Mouse (Mus musculus) heart, adult 2 months (tissue): ENCODE measurements around the gene Gm11937. TPM values are rescaled to one million over a fixed set of nuclear protein-coding genes. Genes with fewer than 3 reads are reported as not detected.
A peak's percentile ranks its signal among the peaks of the same experiment; 100 is the strongest.

Experiments used
- DNase-seq, 2 experiments: peaks; one replicate each; pipeline ENCODE4 v3.0.0; 2021
- H3K27ac ChIP-seq: fragments of 200-600 bp; 2 replicates; pipeline ENCODE4 v1.8.1; 2022
- H3K27me3 ChIP-seq: fragments of 200-500 bp; 2 replicates; pipeline ENCODE4 v1.6.1; 2012; ENCODE audit warnings: mild to moderate bottlenecking, low read length, inconsistent platforms, mixed read lengths; ENCODE audit not compliant: control insufficient read depth, insufficient read depth
- H3K36me3 ChIP-seq: fragments of 200-500 bp; 2 replicates; pipeline ENCODE4 v1.6.1; 2012; ENCODE audit warnings: low read length, inconsistent platforms; ENCODE audit not compliant: control insufficient read depth, insufficient read depth
- H3K4me1 ChIP-seq: fragments of 200-500 bp; 2 replicates; pipeline ENCODE4 v1.6.1; 2011; ENCODE audit warnings: low read length; ENCODE audit not compliant: control insufficient read depth, insufficient read depth
- H3K4me3 ChIP-seq: fragments of 200-600 bp; 2 replicates; pipeline ENCODE4 v1.8.1; 2022
- H3K79me2 ChIP-seq: fragments of 200-500 bp; replicated peaks from 2 replicates; pipeline ENCODE4 v1.6.1; 2012; ENCODE audit warnings: mild to moderate bottlenecking, inconsistent platforms, low read length, moderate library complexity, mixed read lengths; ENCODE audit not compliant: control insufficient read depth, insufficient read depth
- H3K9ac ChIP-seq: fragments of 200-500 bp; 2 replicates; pipeline ENCODE4 v1.6.1; 2012; ENCODE audit warnings: low read depth, mild to moderate bottlenecking, control low read depth, inconsistent platforms, low read length, mixed read lengths
- CTCF ChIP-seq: fragments of 200-600 bp; IDR thresholded peaks from 2 replicates; pipeline ENCODE4 v1.8.1; 2022; ENCODE audit warnings: antibody characterized with exemption, mild to moderate bottlenecking, moderate library complexity
- EP300 ChIP-seq: fragments of 200-500 bp; IDR thresholded peaks from 2 replicates; pipeline ENCODE4 v1.6.1; 2011; ENCODE audit warnings: low read depth, low read length, control low read depth; ENCODE audit not compliant: insufficient read depth
- POLR2A ChIP-seq: fragments of 200-500 bp; IDR thresholded peaks from 2 replicates; pipeline ENCODE4 v1.6.1; 2011; ENCODE audit warnings: mild to moderate bottlenecking, low read depth, low read length, control low read depth; ENCODE audit not compliant: insufficient read depth
- WGBS: fragments of 180-500 bp; shearing (Covaris S2); methylation state at CpG from one replicate; pipeline ENCODE4 v1.1.7; 2018; 5-methylcytosine and 5-hydroxymethylcytosine counted together
- intact Hi-C: fragments of 180-260 bp; cut with DNase I; formaldehyde crosslinking; loops from one replicate; pipeline ENCODE4 v1.15.1; 2025
- polyA plus RNA-seq: library from polyadenylated mRNA; depleted of rRNA; stranded (reverse); fragments of >200 nt; gene quantifications from 2 replicates; pipeline ENCODE4 v1.2.3, GENCODE M21; 2012; rRNA removed
- total RNA-seq, 2 experiments: library from RNA; stranded (reverse); gene quantifications; 2 replicates each; pipeline ENCODE4 v1.2.3; 2021

Gm11937 gene
- total and polyA plus RNA-seq, 3 experiments = not detected

GRCm38 (mm10) chr11:99574106-99574505 is 35.9 kb downstream of the Gm11937 start:
- WGBS = 2% methylated on average over 7 of the region's 7 CpGs
- intact Hi-C loops = loop anchor here (1.0 kb wide), 2 partner anchors 110 to 195 kb away; no protein-coding TSS in a partner anchor
- Histone ChIP-seq H3K9ac (no peak overlapping the region), H3K4me1 (no peaks in the 10 kb centered on the region), H3K27ac (no peak overlapping the region), H3K4me3 (no peak overlapping the region), H3K79me2 (no peaks in the 10 kb centered on the region), H3K36me3 (no peaks in the 10 kb centered on the region), H3K27me3 (no peaks in the 10 kb centered on the region)
- peak; percentile 23 to 55 for DNase-seq
- TF ChIP-seq EP300 = no peak
- TF ChIP-seq CTCF = peak; percentile 92
- no peak for TF ChIP-seq POLR2A

- Histone ChIP-seq H3K36me3 (no peaks in the 10 kb centered on the region), H3K27me3 (no peaks in the 10 kb centered on the region), H3K9ac (no peak overlapping the region), H3K4me3 (no peak overlapping the region), H3K4me1 (no peaks in the 10 kb centered on the region), H3K27ac (no peak overlapping the region), H3K79me2 (no peaks in the 10 kb centered on the region)
- intact Hi-C loops = no loop called here
- 63% methylated on average over 4 of the region's 4 CpGs for WGBS
- DNase-seq = no peak
- TF ChIP-seq POLR2A (no peak), EP300 (no peak), CTCF (no peak)
Measured at GRCm38 (mm10) chr11:99573164-99573563, 36.8 kb downstream of the Gm11937 start.

- Histone ChIP-seq H3K9ac (no peak within 1 kb of the TSS), H3K4me1 (no peaks in the 10 kb centered on the region), H3K4me3 (no peak within 1 kb of the TSS), H3K27ac (no peak within 1 kb of the TSS), H3K27me3 (no peaks in the 10 kb centered on the region), H3K79me2 (no peaks in the 10 kb centered on the region), H3K36me3 (no peaks in the 10 kb centered on the region)
- TF ChIP-seq POLR2A (no peak), CTCF (no peak), EP300 (no peak)
- 90% methylated on average over 7 of the region's 7 CpGs for WGBS
- intact Hi-C loops = no loop called here
- no peak for DNase-seq
Measured at GRCm38 (mm10) chr11:99566530-99566929, 43.5 kb downstream of the Gm11937 start, which contains the start of gene Krtap3-1. Gene Krtap3-1, minus strand, starts transcription at chr11:99566630.

GRCm38 (mm10) chr11:99562580-99562979 is 47.4 kb downstream of the Gm11937 start:
- intact Hi-C loops = no loop called here
- Histone ChIP-seq H3K27me3 (no peaks in the 10 kb centered on the region), H3K79me2 (no peaks in the 10 kb centered on the region), H3K4me3 (no peak overlapping the region), H3K4me1 (no peaks in the 10 kb centered on the region), H3K9ac (no peak overlapping the region), H3K36me3 (no peaks in the 10 kb centered on the region), H3K27ac (no peak overlapping the region)
- no peak for TF ChIP-seq POLR2A
- no peak for TF ChIP-seq EP300
- TF ChIP-seq CTCF = no peak
- 73% methylated on average over 6 of the region's 6 CpGs for WGBS
- DNase-seq = no peak

Other genes starting within 250 kb of the Gm11937 start
Only the 30 nearest of the 37 such genes appear.
- gene Krt12, start 187.9 kb downstream of the Gm11937 start, total RNA-seq = not detected
- not detected in 2 replicates for gene Krt12, start 187.9 kb downstream of the Gm11937 start, polyA plus RNA-seq
- not detected for gene Krt20, start 172.0 kb downstream of the Gm11937 start, total RNA-seq
- gene Krt20, start 172.0 kb downstream of the Gm11937 start, polyA plus RNA-seq = 0.06 TPM in 1 of 2 replicates, not detected in the other
- gene Krt23, start 117.1 kb downstream of the Gm11937 start, total RNA-seq = not detected
- gene Krt23, start 117.1 kb downstream of the Gm11937 start, polyA plus RNA-seq = 0.80 TPM in 1 of 2 replicates, not detected in the other
- not detected for gene Krt39, start 88.9 kb downstream of the Gm11937 start, total RNA-seq
- gene Krt39, start 88.9 kb downstream of the Gm11937 start, polyA plus RNA-seq = not detected in 2 replicates
- gene Krt40, start 67.0 kb downstream of the Gm11937 start, total RNA-seq = not detected
- not detected in 2 replicates for gene Krt40, start 67.0 kb downstream of the Gm11937 start, polyA plus RNA-seq
- gene Krtap3-3, start 59.3 kb downstream of the Gm11937 start, total RNA-seq = not detected
- not detected in 2 replicates for gene Krtap3-3, start 59.3 kb downstream of the Gm11937 start, polyA plus RNA-seq
- not detected for gene Krtap3-2, start 53.3 kb downstream of the Gm11937 start, total RNA-seq
- gene Krtap3-2, start 53.3 kb downstream of the Gm11937 start, polyA plus RNA-seq = not detected in 2 replicates
- not detected for gene Gm11939, start 50.7 kb downstream of the Gm11937 start, total RNA-seq
- gene Gm11939, start 50.7 kb downstream of the Gm11937 start, polyA plus RNA-seq = not detected in 2 replicates
- not detected for gene Krtap3-1, start 43.6 kb downstream of the Gm11937 start, total RNA-seq
- gene Krtap3-1, start 43.6 kb downstream of the Gm11937 start, polyA plus RNA-seq = not detected in 2 replicates
- gene Krtap1-5, start 29.2 kb downstream of the Gm11937 start, total RNA-seq = not detected
- not detected in 2 replicates for gene Krtap1-5, start 29.2 kb downstream of the Gm11937 start, polyA plus RNA-seq
- not detected for gene Krtap1-4, start 26.5 kb downstream of the Gm11937 start, total RNA-seq
- not detected in 2 replicates for gene Krtap1-4, start 26.5 kb downstream of the Gm11937 start, polyA plus RNA-seq
- not detected for gene Krtap1-3, start 18.9 kb downstream of the Gm11937 start, total RNA-seq
- gene Krtap1-3, start 18.9 kb downstream of the Gm11937 start, polyA plus RNA-seq = not detected in 2 replicates
- not detected for gene Krtap9-3, start 12.1 kb downstream of the Gm11937 start, total RNA-seq
- gene Krtap9-3, start 12.1 kb downstream of the Gm11937 start, polyA plus RNA-seq = not detected in 2 replicates
- gene Gm11938, start 6.9 kb downstream of the Gm11937 start, total RNA-seq = not detected
- gene Gm11938, start 6.9 kb downstream of the Gm11937 start, polyA plus RNA-seq = not detected in 2 replicates
- not detected for gene Krtap2-4, start 4.7 kb upstream of the Gm11937 start, total RNA-seq
- not detected in 2 replicates for gene Krtap2-4, start 4.7 kb upstream of the Gm11937 start, polyA plus RNA-seq
- not detected for gene Gm11562, start 10.2 kb upstream of the Gm11937 start, total RNA-seq
- gene Gm11562, start 10.2 kb upstream of the Gm11937 start, polyA plus RNA-seq = not detected in 2 replicates
- not detected for gene Krtap4-1, start 18.0 kb upstream of the Gm11937 start, total RNA-seq
- not detected in 2 replicates for gene Krtap4-1, start 18.0 kb upstream of the Gm11937 start, polyA plus RNA-seq
- not detected for gene Krtap4-2, start 24.9 kb upstream of the Gm11937 start, total RNA-seq
- gene Krtap4-2, start 24.9 kb upstream of the Gm11937 start, polyA plus RNA-seq = not detected in 2 replicates
- gene Krtap4-7, start 33.9 kb upstream of the Gm11937 start, total RNA-seq = not detected
- gene Krtap4-7, start 33.9 kb upstream of the Gm11937 start, polyA plus RNA-seq = not detected in 2 replicates
- not detected for gene Gm11555, start 40.0 kb upstream of the Gm11937 start, total RNA-seq
- gene Gm11555, start 40.0 kb upstream of the Gm11937 start, polyA plus RNA-seq = not detected in 2 replicates
- not detected for gene Gm11563, start 48.8 kb upstream of the Gm11937 start, total RNA-seq
- not detected in 2 replicates for gene Gm11563, start 48.8 kb upstream of the Gm11937 start, polyA plus RNA-seq
- gene Krtap4-6, start 55.8 kb upstream of the Gm11937 start, total RNA-seq = not detected
- not detected in 2 replicates for gene Krtap4-6, start 55.8 kb upstream of the Gm11937 start, polyA plus RNA-seq
- gene Gm14190, start 80.6 kb upstream of the Gm11937 start, total RNA-seq = not detected
- gene Gm14190, start 80.6 kb upstream of the Gm11937 start, polyA plus RNA-seq = not detected in 2 replicates
- not detected for gene Gm14180, start 124.1 kb upstream of the Gm11937 start, total RNA-seq
- not detected in 2 replicates for gene Gm14180, start 124.1 kb upstream of the Gm11937 start, polyA plus RNA-seq
- not detected for gene Gm11595, start 162.7 kb upstream of the Gm11937 start, total RNA-seq
- not detected in 2 replicates for gene Gm11595, start 162.7 kb upstream of the Gm11937 start, polyA plus RNA-seq
- not detected for gene Krtap4-8, start 170.5 kb upstream of the Gm11937 start, total RNA-seq
- gene Krtap4-8, start 170.5 kb upstream of the Gm11937 start, polyA plus RNA-seq = not detected in 2 replicates
- not detected for gene Krtap4-9, start 175.0 kb upstream of the Gm11937 start, total RNA-seq
- gene Krtap4-9, start 175.0 kb upstream of the Gm11937 start, polyA plus RNA-seq = not detected in 2 replicates
- not detected for gene Gm11596, start 183.3 kb upstream of the Gm11937 start, total RNA-seq
- not detected in 2 replicates for gene Gm11596, start 183.3 kb upstream of the Gm11937 start, polyA plus RNA-seq
- gene Gm11569, start 188.7 kb upstream of the Gm11937 start, total RNA-seq = not detected
- not detected in 2 replicates for gene Gm11569, start 188.7 kb upstream of the Gm11937 start, polyA plus RNA-seq
- gene Gm11554, start 194.3 kb upstream of the Gm11937 start, total RNA-seq = not detected
- gene Gm11554, start 194.3 kb upstream of the Gm11937 start, polyA plus RNA-seq = not detected in 2 replicates